Comparison of ENCODE assay signal across 21 mouse cellular contexts in the genomic region with DNA sequence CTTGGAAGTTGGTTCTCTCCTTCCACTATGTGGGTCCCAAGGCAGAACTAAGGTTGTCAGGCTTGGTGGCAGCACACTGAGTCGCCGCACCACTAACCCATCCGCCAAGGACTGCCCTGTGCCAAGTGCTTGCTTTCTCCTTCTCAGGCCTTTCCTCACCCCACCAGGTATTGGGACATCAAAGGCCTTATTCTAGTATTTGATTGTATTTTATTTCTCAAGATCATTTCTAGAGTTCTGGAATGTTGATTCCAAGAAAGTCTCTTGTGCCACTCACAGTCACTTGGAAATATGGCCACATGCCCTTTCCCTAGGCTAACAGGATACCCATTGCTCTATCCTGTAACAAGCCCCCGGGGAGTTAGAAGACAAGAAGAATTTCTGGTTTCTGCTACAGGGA. TPM values are rescaled to one million over a fixed set of nuclear protein-coding genes. Genes with fewer than 3 reads are reported as not detected.
DNase-seq lines count a peak whose midpoint lies in the region; ATAC-seq and TF ChIP-seq lines count a peak whose summit lies in the region.
"Had no signal": no experiment of that assay in that cellular context is flagged by ENCODE, and none has a peak within 500 bp of the region (broad histone marks: within the 10 kb centered on the region; RNA-seq: fewer than 3 reads in every experiment).

No protein-coding gene starts in this region.

- no peak overlapping the region for H3K9ac ChIP-seq in lung, postnatal 0 days (replicated peaks; ENCODE audit: low read depth)
- H3K9ac ChIP-seq: embryonic facial prominence, embryonic 12.5 days; forebrain, embryonic 15.5 days; heart, embryonic 15.5 days; hindbrain, embryonic 13.5 days had no signal

- TF ChIP-seq CTCF in lung, postnatal 0 days (IDR thresholded peaks at IDR 0.05): no peak

- TF ChIP-seq EP300 in lung, postnatal 0 days (IDR thresholded peaks at IDR 0.05): peak; percentile 86

- peak; percentile 38 for DNase-seq in adrenal gland, postnatal 10 days
- no peak for DNase-seq in adrenal gland, postnatal 36 days
- DNase-seq in lung, adult 18-20 months: peak; percentile 52 to 70
- peak; percentile 90 for DNase-seq in lung, postnatal 0 days (ENCODE audit: low spot score)
- peak; percentile 76 for DNase-seq in lung, postnatal 36 days
- no peak for DNase-seq in urinary bladder, adult 2 months (ENCODE audit: low spot score)
- DNase-seq in thymus, postnatal 0 days (ENCODE audit: low spot score): no peak
- DNase-seq: B cell, adult 2 months; cerebellum, adult 11 months; cerebellum, adult 8-10 months; cerebellum, postnatal 14 days; gastrocnemius, postnatal 36 days; heart, adult 2 months; heart, postnatal 14 days had no signal

- H3K4me2 ChIP-seq in lung, postnatal 0 days (replicated peaks; ENCODE audit: low read depth, low read length): no peak overlapping the region
- H3K4me2 ChIP-seq: embryonic facial prominence, embryonic 12.5 days; forebrain, embryonic 15.5 days; heart, embryonic 11.5 days; heart, embryonic 15.5 days; hindbrain, embryonic 13.5 days had no signal

- no peak overlapping the region for H3K4me3 ChIP-seq in lung, postnatal 0 days (ENCODE audit: low read depth, low read length)
- H3K4me3 ChIP-seq: embryonic facial prominence, embryonic 12.5 days; forebrain, embryonic 15.5 days; heart, adult 2 months; heart, embryonic 15.5 days; hindbrain, embryonic 13.5 days had no signal

- no peaks in the 10 kb centered on the region for H3K4me1 ChIP-seq in lung, postnatal 0 days (ENCODE audit: insufficient read depth, low read depth, low read length)
- H3K4me1 ChIP-seq: embryonic facial prominence, embryonic 12.5 days; forebrain, embryonic 15.5 days; heart, embryonic 15.5 days; hindbrain, embryonic 13.5 days had no signal

- WGBS in lung, postnatal 0 days: 52% methylated on average over 4 of the region's 4 CpGs

- no peaks in the 10 kb centered on the region for H3K9me3 ChIP-seq in lung, postnatal 0 days (ENCODE audit: low read length)
- H3K9me3 ChIP-seq: embryonic facial prominence, embryonic 12.5 days; forebrain, embryonic 15.5 days; G1E; heart, embryonic 15.5 days; hindbrain, embryonic 13.5 days had no signal

- H3K27me3 ChIP-seq in lung, postnatal 0 days (replicated peaks; ENCODE audit: insufficient read depth, low read length): no peaks in the 10 kb centered on the region
- H3K27me3 ChIP-seq: embryonic facial prominence, embryonic 12.5 days; forebrain, embryonic 15.5 days; heart, embryonic 15.5 days; hindbrain, embryonic 13.5 days had no signal

- peak; percentile 76 for ATAC-seq in lung, postnatal 0 days
- ATAC-seq: CD4-positive, CD25-positive, alpha-beta regulatory T cell, adult 4 months; forebrain, embryonic 15.5 days had no signal

- peak overlapping the region; percentile 66; the same call in 1 of the 2 replicates for H3K27ac ChIP-seq in lung, postnatal 0 days (ENCODE audit: low read length)
- H3K27ac ChIP-seq: embryonic facial prominence, embryonic 12.5 days; forebrain, embryonic 15.5 days; heart, adult 2 months; heart, embryonic 15.5 days; hindbrain, embryonic 13.5 days had no signal

- no peaks in the 10 kb centered on the region for H3K36me3 ChIP-seq in lung, postnatal 0 days (ENCODE audit: insufficient read depth, low read length)
- H3K36me3 ChIP-seq: embryonic facial prominence, embryonic 12.5 days; forebrain, embryonic 15.5 days; G1E; heart, embryonic 15.5 days; hindbrain, embryonic 13.5 days had no signal

RNA-seq across cellular contexts. Expression of a gene that starts 35.3 kb away (rescaled TPM):
- total RNA-seq in adrenal gland, postnatal 10 days (2021): 100 to 1,000 TPM; 170 to 171 TPM
- 100 to 1,000 TPM in 1 of 2 experiments, 10 to 100 TPM in 1; 82.6 to 109 TPM for total RNA-seq in adrenal gland, postnatal 36 days (2021)
- polyA plus RNA-seq in lung, postnatal 0 days (2015; fragmentation: Nextera tagmentation; extraction: Ambion mirVana): 94.1 and 100 TPM in 2 replicates
- 35.8 and 63.0 TPM in 2 replicates for polyA plus RNA-seq in urinary bladder, adult 2 months (2012; rRNA removed)
- polyA plus RNA-seq in thymus, postnatal 0 days (2015; fragmentation: Nextera tagmentation; extraction: Ambion mirVana): 25.5 and 29.7 TPM in 2 replicates

Comparison
In these comparisons a context has a peak if more than half of its experiments do, and no peak if none do; other contexts are left out.
1. DNase-seq: peak in adrenal gland, postnatal 10 days (single experiment), lung, adult 18-20 months (2 of 2), lung, postnatal 0 days (single experiment) and lung, postnatal 36 days (single experiment); none in adrenal gland, postnatal 36 days (0 of 2), urinary bladder, adult 2 months (single experiment) and thymus, postnatal 0 days (single experiment).